In the genomic region with DNA sequence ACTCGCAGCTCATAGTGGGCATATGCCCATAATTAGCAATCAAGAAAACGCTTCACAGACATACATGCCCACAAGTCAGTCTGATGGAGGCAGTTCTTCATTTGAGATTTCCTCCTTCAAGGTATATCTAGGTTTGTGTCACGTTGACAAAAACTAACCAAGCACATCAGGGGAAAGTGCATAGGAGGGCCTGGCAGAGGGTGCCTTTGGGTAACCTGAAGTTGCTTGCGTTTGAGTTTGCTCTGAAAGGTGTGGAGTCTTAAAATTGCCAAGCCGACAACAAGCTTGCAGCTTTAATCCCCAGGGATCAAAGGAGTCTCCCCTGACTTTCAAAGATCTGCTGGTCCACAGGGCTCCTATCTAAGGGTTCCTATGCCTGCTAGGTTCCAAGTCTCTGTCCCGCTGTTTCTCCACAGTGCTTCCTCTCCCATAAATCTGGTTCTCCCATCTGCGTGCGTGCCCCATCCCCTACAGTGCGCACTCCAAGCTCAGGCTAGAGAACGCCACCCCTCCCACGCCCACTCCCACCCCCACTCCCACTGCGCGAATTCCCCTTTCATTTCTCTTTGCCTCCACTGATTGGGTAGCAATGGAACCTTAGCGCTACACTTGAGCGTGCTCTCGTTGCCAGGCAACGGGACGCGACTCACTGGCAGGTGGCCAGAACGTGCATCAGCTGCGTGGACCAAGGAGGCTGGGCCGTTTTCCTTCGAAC, we compare ENCODE assay signal across 10 mouse cellular contexts. TPM values are rescaled to one million over a fixed set of nuclear protein-coding genes. Genes with fewer than 3 reads are reported as not detected.
A peak's percentile ranks its signal among the peaks of the same experiment; 100 is the strongest.
DNase-seq lines count a peak whose midpoint lies in the region; ATAC-seq lines count a peak whose summit lies in the region.
"Had no signal": no experiment of that assay in that cellular context is flagged by ENCODE, and none has a peak within 500 bp of the region (broad histone marks: within the 10 kb centered on the region; RNA-seq: fewer than 3 reads in every experiment).

A gene (plus strand): TSS at position 683 of the 715 bp plus-strand sequence.

- no peaks in the 10 kb centered on the region for H3K36me3 ChIP-seq in limb, embryonic 10.5 days
- H3K36me3 ChIP-seq in midbrain, embryonic 12.5 days = no peaks in the 10 kb centered on the region

- H3K4me2 ChIP-seq in midbrain, embryonic 12.5 days (replicated peaks) = peak within 1 kb of the TSS; percentile 79

- DNase-seq in gastrocnemius, adult 18-20 months (ENCODE audit: low spot score) = peak; percentile 30
- DNase-seq in gastrocnemius, postnatal 25 days = no peak
- peak; percentile 73 for DNase-seq in embryo, embryonic 10.5 days (ENCODE audit: low spot score)
- peak; percentile 58 for DNase-seq in kidney, adult 18-20 months
- peak; percentile 67 for DNase-seq in limb, embryonic 10.5 days (ENCODE audit: low spot score)
- DNase-seq in spleen, postnatal 36 days (ENCODE audit: low spot score in 2 of 2) = peak; percentile 8

- 14% methylated on average over 23 of the region's 23 CpGs for WGBS in limb, embryonic 10.5 days
- WGBS in midbrain, embryonic 12.5 days = 14% methylated on average over 23 of the region's 23 CpGs

- H3K27me3 ChIP-seq in limb, embryonic 10.5 days (ENCODE audit: low read depth, poor library complexity, severe bottlenecking) = peaks cover 7% of the 10 kb centered on the region; the same call in 1 of the 2 replicates
- no peaks in the 10 kb centered on the region for H3K27me3 ChIP-seq in midbrain, embryonic 12.5 days

- H3K4me3 ChIP-seq in limb, embryonic 10.5 days = peak within 1 kb of the TSS; percentile 49
- H3K4me3 ChIP-seq in midbrain, embryonic 12.5 days = peak within 1 kb of the TSS; percentile 45

- H3K9me3 ChIP-seq in limb, embryonic 10.5 days (replicated peaks) = no peaks in the 10 kb centered on the region
- H3K9me3 ChIP-seq in midbrain, embryonic 12.5 days = no peaks in the 10 kb centered on the region

- H3K27ac ChIP-seq in limb, embryonic 10.5 days = no peak within 1 kb of the TSS
- H3K27ac ChIP-seq in midbrain, embryonic 12.5 days (replicated peaks) = no peak within 1 kb of the TSS

- H3K9ac ChIP-seq in midbrain, embryonic 12.5 days (replicated peaks) = peak within 1 kb of the TSS; percentile 43; the same call in 1 of the 2 replicates

- peak; percentile 22 for ATAC-seq in granulocyte monocyte progenitor cell, adult 5-6 weeks (replicated peaks; ENCODE audit: poor library complexity, severe bottlenecking)
- peak; percentile 95 for ATAC-seq in midbrain, embryonic 12.5 days (ENCODE audit: low FRiP score, low read depth)

- H3K4me1 ChIP-seq in limb, embryonic 10.5 days = peaks cover 7% of the 10 kb centered on the region
- H3K4me1 ChIP-seq in midbrain, embryonic 12.5 days = peaks cover 6% of the 10 kb centered on the region

RNA-seq across cellular contexts. Expression of the gene that starts here (rescaled TPM):
- total RNA-seq in gastrocnemius, adult 18-20 months (2021) = not detected
- not detected for total RNA-seq in gastrocnemius, postnatal 25 days (2021)
- total RNA-seq in granulocyte monocyte progenitor cell, adult 5-6 weeks (2014; fragmentation: Nextera tagmentation) = not detected in 2 replicates
- not detected in 2 replicates for total RNA-seq in granulocyte monocyte progenitor cell, adult 5-6 weeks (2017)
- polyA plus RNA-seq in limb, embryonic 10.5 days (2016; fragmentation: Nextera tagmentation; extraction: Ambion mirVana) = not detected in 2 replicates
- polyA plus RNA-seq in midbrain, embryonic 12.5 days (2016; fragmentation: Nextera tagmentation; extraction: Ambion mirVana) = not detected in 2 replicates
- polyA plus RNA-seq: C2C12; spleen, adult 2 months had no signal

Comparison
In these comparisons a context has a peak if more than half of its experiments do, and no peak if none do; other contexts are left out.
1. Peak in DNase-seq in gastrocnemius, adult 18-20 months; RNA of the gene not detected or under 1 TPM.
2. Peak in ATAC-seq in granulocyte monocyte progenitor cell, adult 5-6 weeks; RNA of the gene not detected or under 1 TPM.
3. Peak in DNase-seq and H3K4me3 ChIP-seq in limb, embryonic 10.5 days; RNA of the gene not detected or under 1 TPM.
4. Peak in ATAC-seq, H3K4me3 ChIP-seq, H3K9ac ChIP-seq and H3K4me2 ChIP-seq in midbrain, embryonic 12.5 days; RNA of the gene not detected or under 1 TPM.